ENCODE assay signal across 8 mouse cellular contexts in genomic region chr3:121170631-121171030, GRCm38 (mm10). TPM values are rescaled to one million over a fixed set of nuclear protein-coding genes. Genes with fewer than 3 reads are reported as not detected.
DNase-seq lines count a peak whose midpoint lies in the region; ATAC-seq and TF ChIP-seq lines count a peak whose summit lies in the region.

No protein-coding gene starts in this region.

- POLR2A ChIA-PET in Patski (lab: Charles Lee), result no interaction called here

- no peak overlapping the region; the same call in 1 of the 2 replicates for H3K9ac ChIP-seq in heart, embryonic 15.5 days
- H3K9ac ChIP-seq in hindbrain, embryonic 16.5 days (ENCODE audit: low read depth, low read length), result no peak overlapping the region
- H3K9ac ChIP-seq in midbrain, embryonic 14.5 days (replicated peaks; ENCODE audit: low read length), result no peak overlapping the region

- peak overlapping the region; percentile 86 for H3K4me3 ChIP-seq in heart, embryonic 15.5 days
- H3K4me3 ChIP-seq in hindbrain, embryonic 16.5 days (ENCODE audit: low read length), result peak overlapping the region; percentile 72
- no peak overlapping the region for H3K4me3 ChIP-seq in midbrain, embryonic 14.5 days (replicated peaks; ENCODE audit: low read depth, low read length)

- 51% methylated on average over 7 of the region's 7 CpGs for WGBS in heart, embryonic 15.5 days
- 49% methylated on average over 7 of the region's 7 CpGs for WGBS in hindbrain, embryonic 16.5 days
- WGBS in midbrain, embryonic 14.5 days, result 55% methylated on average over 7 of the region's 7 CpGs

- CTCF ChIA-PET in Patski (lab: Charles Lee), result interaction anchor here (0.9 to 3.1 kb wide), 14 partner anchors 10 to 366 kb away, joined by 3 to 16 read pairs (median 5); partner anchors contain the start of gene Alg14

- no peaks in the 10 kb centered on the region for H3K27me3 ChIP-seq in heart, embryonic 15.5 days
- H3K27me3 ChIP-seq in Patski, result no peaks in the 10 kb centered on the region
- no peaks in the 10 kb centered on the region for H3K27me3 ChIP-seq in hindbrain, embryonic 16.5 days (replicated peaks; ENCODE audit: control insufficient read depth, insufficient read depth, low read length)
- H3K27me3 ChIP-seq in midbrain, embryonic 14.5 days (ENCODE audit: control insufficient read depth, insufficient read depth, low read length), result no peaks in the 10 kb centered on the region

- peak overlapping the region; percentile 96 for H3K4me2 ChIP-seq in heart, embryonic 15.5 days
- H3K4me2 ChIP-seq in hindbrain, embryonic 16.5 days (ENCODE audit: low read length), result peak overlapping the region; percentile 85
- peak overlapping the region; percentile 76 for H3K4me2 ChIP-seq in midbrain, embryonic 14.5 days (ENCODE audit: low read length)

- peaks cover 10% of the 10 kb centered on the region for H3K4me1 ChIP-seq in heart, embryonic 15.5 days (replicated peaks)
- no peaks in the 10 kb centered on the region for H3K4me1 ChIP-seq in hindbrain, embryonic 16.5 days (ENCODE audit: control insufficient read depth, insufficient read depth, low read depth, low read length)
- no peaks in the 10 kb centered on the region for H3K4me1 ChIP-seq in midbrain, embryonic 14.5 days (ENCODE audit: control insufficient read depth, insufficient read depth, low read length)

- in situ Hi-C loops in Patski (cut with MboI; ENCODE audit: low pct_unique_long_range_greater_than_20kb), result loop anchor here (5.0 to 25.0 kb wide), 3 partner anchors 112 to 567 kb away; partner anchors contain the start of gene Tmem56

- DNase-seq in heart, adult 18-20 months, result no peak
- DNase-seq in Patski (ENCODE audit: low read depth, low spot score), result no peak
- no peak for DNase-seq in midbrain, embryonic 14.5 days
- DNase-seq in cerebellum, adult 11 months, result no peak
- no peak for DNase-seq in lung, postnatal 4 days
- DNase-seq in natural killer cell, adult 2 months (ENCODE audit: low spot score in 2 of 2), result no peak

- no peaks in the 10 kb centered on the region for H3K36me3 ChIP-seq in heart, embryonic 15.5 days
- no peaks in the 10 kb centered on the region for H3K36me3 ChIP-seq in hindbrain, embryonic 16.5 days (ENCODE audit: control insufficient read depth, insufficient read depth, low read length)
- H3K36me3 ChIP-seq in midbrain, embryonic 14.5 days (ENCODE audit: control insufficient read depth, insufficient read depth, low read length), result no peaks in the 10 kb centered on the region

- no peaks in the 10 kb centered on the region for H3K9me3 ChIP-seq in heart, embryonic 15.5 days (replicated peaks)
- H3K9me3 ChIP-seq in hindbrain, embryonic 16.5 days (ENCODE audit: control insufficient read depth, low read length), result no peaks in the 10 kb centered on the region
- no peaks in the 10 kb centered on the region for H3K9me3 ChIP-seq in midbrain, embryonic 14.5 days (ENCODE audit: control insufficient read depth, low read length)

- H3K27ac ChIP-seq in heart, embryonic 15.5 days, result no peak overlapping the region
- no peak overlapping the region for H3K27ac ChIP-seq in hindbrain, embryonic 16.5 days (ENCODE audit: low read depth, low read length)
- H3K27ac ChIP-seq in midbrain, embryonic 14.5 days (replicated peaks; ENCODE audit: low read depth, low read length), result no peak overlapping the region

- ATAC-seq in heart, embryonic 15.5 days (replicated peaks; ENCODE audit: insufficient number of reproducible peaks, insufficient read depth, low FRiP score, low read depth), result no peak
- ATAC-seq in Patski, result no peak
- no peak for ATAC-seq in hindbrain, embryonic 16.5 days
- no peak for ATAC-seq in midbrain, embryonic 14.5 days (ENCODE audit: low FRiP score, low TSS enrichment)

- TF ChIP-seq CTCF in Patski (IDR thresholded peaks at IDR 0.05), result peak; percentile 39

RNA-seq across cellular contexts. Expression of gene Rwdd3, which starts 0.9 kb away (rescaled TPM):
- polyA plus RNA-seq in heart, embryonic 15.5 days (2015; fragmentation: Nextera tagmentation; extraction: Ambion mirVana), result 3.4 and 3.6 TPM in 2 replicates
- 1 to 10 TPM; 2.1 to 2.3 TPM for total RNA-seq in heart, adult 18-20 months (2021)
- polyA plus RNA-seq in Patski (2021), result 11.1 TPM
- 7.7 and 8.6 TPM in 2 replicates for polyA plus RNA-seq in hindbrain, embryonic 16.5 days (2015; fragmentation: Nextera tagmentation; extraction: Ambion mirVana)
- polyA plus RNA-seq in midbrain, embryonic 14.5 days (2014; fragmentation: Nextera tagmentation; extraction: Ambion mirVana), result 5.1 and 6.1 TPM in 2 replicates
